Mouse (Mus musculus) lung, adult 18-20 months (tissue): ENCODE measurements around the gene Gan.
A peak's percentile ranks its signal among the peaks of the same experiment; 100 is the strongest.

Source experiments
- DNase-seq, 2 experiments: peaks; one replicate each; pipeline ENCODE4 v3.0.0; 2022; ENCODE audit warnings: mixed read lengths in 2 of 2

Gene Gan

DNA sequence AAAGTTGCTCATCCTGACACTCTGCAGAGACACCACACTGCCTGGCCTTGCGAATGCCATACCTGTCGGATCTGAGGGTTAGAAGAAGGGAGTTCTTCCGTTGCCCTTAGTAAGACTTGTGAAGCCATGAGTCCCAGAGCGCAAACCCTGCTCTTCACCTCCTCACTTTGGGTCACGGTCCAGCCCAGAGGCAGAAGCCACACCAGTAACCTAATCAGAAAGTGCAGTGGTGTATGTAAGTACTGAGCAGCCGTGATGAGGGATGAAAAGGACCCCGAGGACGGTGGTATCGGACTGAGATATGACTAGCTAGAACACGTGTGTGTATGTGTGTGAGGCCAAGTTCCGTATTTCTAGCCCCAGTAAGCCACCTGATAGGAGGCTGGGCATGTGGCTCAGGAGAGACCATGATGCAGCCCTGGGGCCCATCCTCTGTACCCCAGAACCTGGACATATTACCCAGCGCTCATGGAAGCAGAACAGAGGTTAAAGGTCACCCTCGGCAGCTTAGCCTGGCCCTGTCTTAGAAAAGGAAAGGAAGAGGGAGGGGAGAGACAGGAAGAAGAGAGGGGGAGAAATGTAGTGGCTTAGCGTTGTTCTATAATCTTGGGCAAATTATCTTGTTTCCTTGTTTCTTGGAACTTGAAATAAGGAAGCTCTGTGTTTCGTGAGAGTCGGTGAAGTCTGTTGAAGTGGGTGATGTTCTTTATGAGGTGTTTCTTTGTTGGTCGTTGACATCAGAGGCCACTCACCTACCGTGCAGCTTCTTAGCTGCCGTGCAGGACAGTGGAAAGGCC, 43.5 kb downstream of the Gan start:
- no peak for DNase-seq

DNA sequence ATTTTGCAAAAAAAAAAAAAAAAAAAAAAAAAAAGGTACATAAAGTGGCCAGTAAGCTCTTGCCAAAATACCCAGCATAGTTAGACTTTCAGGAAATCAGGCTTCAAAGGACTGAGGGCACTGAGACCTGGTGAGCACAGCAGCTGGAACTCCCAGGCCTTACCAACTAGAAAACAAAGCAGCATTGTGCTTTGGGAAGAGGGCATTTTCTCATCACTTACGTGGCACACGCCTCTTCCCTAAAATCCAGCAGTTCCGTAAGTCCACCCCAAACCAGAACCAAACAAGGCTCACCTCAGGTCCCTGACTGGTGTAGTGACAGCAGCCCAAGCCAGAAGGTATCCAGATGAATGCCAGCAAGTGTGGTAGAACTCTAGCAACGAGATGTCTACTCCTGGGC, 45.1 kb downstream of the Gan start:
- no peak for DNase-seq

- no peak for DNase-seq
Measured at GRCm38 (mm10) chr8:117205884-117206283, 47.9 kb downstream of the Gan start.

GRCm38 (mm10) chr8:117206636-117207035, 48.7 kb downstream of the Gan start:
- DNase-seq: peak; percentile 31 to 48

GRCm38 (mm10) chr8:117209150-117209549, 51.2 kb downstream of the Gan start:
- DNase-seq: no peak

- no peak for DNase-seq
Measured at GRCm38 (mm10) chr8:117212100-117212499, 54.2 kb downstream of the Gan start.

DNA sequence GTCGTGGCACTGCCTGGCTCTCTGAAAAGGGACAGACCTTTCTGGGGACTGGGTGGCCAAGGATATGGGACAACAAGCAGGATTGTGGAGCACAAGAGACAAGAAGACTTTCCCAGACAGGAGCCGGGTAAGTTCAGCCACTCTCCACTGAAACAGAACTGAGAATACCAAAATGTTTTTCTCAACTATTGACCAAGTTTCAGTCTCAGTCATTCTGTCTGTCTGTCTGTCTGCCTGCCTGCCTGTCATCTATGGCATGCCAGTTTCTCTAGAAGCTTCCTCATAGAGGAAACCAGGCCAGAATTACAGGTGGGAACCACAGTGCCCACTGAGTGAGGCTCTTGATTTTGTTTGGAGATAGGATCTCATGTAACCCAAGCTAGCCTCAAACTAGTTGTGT, 59.8 kb downstream of the Gan start:
- DNase-seq: no peak

DNA sequence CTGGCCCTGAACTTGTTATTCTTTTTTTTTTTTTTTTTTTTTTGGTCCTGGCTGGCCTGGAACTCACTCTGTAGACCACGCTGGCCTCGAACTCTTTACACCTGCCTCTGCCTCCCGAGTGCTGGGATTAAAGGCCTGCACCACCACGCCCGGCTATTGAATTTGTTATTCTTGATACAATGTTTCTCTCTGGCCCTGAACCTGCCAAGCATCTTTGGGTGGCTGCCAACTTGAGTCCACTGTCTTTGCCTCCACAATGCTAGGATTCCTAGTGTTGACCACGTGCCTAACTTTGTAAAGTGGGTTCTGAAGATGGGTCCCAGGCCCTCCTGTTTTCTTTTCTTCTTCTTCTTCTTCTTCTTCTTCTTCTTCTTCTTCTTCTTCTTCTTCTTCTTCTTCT, 64.5 kb downstream of the Gan start:
- no peak for DNase-seq

- peak; percentile 86 to 90 for DNase-seq
Measured at GRCm38 (mm10) chr8:117224630-117225029, 66.7 kb downstream of the Gan start.

- DNase-seq: no peak
Measured at GRCm38 (mm10) chr8:117226306-117226705, 68.4 kb downstream of the Gan start.

DNA sequence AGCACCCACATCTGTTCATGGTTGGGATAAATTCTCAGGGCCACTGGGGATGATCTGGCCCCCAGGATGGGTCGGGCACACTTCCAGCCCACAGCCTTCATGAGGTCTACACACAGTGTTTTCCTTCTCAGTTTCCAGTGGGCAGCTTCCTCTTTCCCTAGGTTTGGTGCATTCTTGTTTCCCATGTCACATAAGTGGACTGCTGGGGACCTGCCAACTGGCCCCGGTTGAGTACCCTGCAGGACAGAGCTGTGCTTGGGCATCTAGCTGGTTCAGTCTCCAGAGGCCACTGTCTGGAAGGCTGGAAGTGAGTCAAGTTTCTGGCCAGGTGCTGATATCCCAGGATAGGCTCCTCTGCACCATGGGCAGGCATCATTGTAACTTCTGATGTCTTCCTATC, 69.4 kb downstream of the Gan start:
- DNase-seq: peak; percentile 26 to 53

DNA sequence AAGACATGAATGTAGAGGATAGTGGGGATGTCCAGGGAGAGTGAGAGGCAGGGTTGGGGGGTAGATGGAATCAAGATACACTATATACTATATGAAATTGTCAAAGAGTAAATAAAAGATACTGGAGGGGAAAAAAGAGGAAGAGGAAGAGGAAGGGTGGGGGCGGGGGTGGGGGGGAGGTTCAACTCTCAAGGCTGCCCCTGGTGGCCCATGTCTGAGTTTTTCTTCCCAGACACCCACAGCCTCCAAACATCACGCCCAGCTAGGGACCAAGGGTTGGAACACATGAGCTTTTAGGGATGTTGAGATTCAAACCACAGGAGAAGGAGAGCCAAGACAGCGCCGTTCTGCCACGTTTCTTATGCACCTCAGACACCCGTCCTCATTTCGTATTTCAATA, 75.3 kb downstream of the Gan start:
- no peak for DNase-seq

DNA sequence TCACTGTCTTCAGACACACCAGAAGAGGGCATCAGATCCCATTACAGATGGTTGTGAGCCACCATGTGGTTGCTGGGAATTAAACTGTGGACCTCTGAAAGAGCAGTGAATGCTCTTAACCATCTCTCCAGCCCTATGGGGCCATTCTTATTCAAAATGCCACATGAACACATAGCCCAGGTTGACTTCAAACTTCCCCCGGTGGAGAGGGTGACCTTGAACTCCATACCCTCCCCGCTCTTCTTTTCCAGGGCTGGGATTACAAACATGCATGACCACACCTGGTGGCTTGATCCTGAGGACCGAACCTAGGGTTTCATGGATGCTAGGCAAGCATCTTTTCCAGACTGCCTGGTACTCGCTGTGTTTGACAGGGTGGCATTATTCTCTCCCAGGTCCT, 78.6 kb downstream of the Gan start:
- no peak for DNase-seq

DNA sequence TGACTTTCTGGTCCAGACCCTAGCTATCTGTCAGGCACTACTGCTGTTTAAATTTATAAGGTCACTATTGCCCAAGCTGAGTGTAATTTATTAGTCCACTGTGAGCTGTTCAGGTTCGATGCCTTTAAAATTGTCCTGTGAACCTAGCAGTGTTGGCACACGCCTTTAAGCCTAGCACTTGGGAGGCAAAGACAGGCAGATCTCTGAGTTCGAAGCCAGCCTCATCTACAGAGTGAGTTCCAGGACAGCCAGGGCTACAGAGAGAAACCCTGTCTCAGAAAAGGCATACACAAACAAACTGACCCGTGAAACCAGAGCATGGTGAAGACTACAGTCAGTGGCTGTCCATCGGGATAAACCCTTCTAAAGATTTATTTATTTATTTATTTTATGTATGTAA, 82.4 kb downstream of the Gan start:
- no peak for DNase-seq

GRCm38 (mm10) chr8:117240841-117241494, 83.0 kb downstream of the Gan start:
- DNase-seq: no peak

- no peak for DNase-seq
Measured at GRCm38 (mm10) chr8:117241848-117242247, 83.9 kb downstream of the Gan start.

GRCm38 (mm10) chr8:117242286-117242685, 84.4 kb downstream of the Gan start:
- no peak for DNase-seq

- peak in 1 of 2 experiments; percentile 33 for DNase-seq
Measured at GRCm38 (mm10) chr8:117244601-117245000, 86.7 kb downstream of the Gan start.

DNA sequence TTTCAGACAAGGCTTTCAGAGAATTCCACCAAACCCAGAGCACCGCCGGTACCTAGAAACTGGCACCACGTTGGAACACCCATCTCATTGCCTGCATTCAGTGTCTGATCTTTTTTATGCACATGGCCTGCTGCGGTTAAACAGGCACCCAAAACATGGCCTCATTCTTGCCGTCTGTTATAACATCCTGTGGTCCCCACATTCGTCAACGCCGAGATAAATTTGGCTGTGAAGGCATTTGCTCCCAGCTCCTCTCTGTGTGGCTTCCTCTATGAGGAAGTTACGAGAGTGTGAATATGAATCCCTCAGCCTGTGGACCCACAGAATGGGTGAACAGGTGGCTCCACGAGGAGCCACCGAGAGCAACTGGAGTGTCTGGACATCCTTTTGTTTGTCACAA, 90.4 kb downstream of the Gan start:
- no peak for DNase-seq

DNA sequence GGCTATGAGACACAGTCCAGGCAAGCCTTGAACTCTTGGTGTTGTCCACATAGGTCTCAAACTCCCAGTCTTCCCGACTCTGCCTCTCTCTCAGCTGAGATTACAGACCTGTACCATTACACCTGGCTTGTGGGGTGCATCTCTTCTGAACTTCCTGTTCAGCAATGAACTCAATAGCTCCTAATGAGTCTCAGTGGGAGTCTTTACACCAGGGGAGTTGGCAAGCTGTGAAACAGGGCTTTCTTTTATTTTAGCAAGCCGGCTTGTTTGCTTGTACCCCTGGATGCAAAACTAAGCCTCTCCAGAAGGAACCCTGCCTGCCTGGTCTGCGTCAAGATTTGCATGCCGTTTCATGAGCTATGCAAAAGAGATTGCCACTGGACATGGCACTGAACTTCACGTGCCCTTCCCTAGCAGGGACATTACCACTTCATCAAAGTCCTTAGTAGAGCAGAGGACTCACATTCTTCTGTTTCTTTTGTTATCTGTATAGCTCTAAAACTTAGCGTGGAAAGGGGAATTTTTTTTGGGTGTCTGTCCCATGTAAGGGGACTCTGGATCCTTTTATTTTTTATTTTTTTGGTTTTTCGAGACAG, 93.2 kb downstream of the Gan start:
- no peak for DNase-seq

DNA sequence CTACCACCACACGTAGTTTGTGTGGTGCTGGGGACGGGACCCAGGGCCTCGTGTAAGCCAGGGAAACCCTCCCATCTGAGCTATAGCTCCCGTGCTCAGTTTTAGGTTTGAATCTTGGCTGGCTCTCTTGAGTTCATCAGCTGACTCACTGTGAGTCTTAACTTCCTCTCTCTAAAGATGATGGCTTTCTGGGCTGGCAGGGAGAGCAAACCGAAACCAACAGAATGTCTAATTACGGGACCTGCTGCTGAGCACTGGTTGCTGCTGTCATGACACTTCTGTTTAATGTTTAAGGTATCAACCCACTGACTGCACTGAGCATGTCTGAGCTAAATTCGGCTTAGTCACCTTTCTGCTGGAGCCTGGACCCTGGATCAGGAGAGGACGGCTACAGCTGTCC, 94.7 kb downstream of the Gan start:
- no peak for DNase-seq

GRCm38 (mm10) chr8:117253390-117254269, 95.7 kb downstream of the Gan start:
- DNase-seq: no peak

DNA sequence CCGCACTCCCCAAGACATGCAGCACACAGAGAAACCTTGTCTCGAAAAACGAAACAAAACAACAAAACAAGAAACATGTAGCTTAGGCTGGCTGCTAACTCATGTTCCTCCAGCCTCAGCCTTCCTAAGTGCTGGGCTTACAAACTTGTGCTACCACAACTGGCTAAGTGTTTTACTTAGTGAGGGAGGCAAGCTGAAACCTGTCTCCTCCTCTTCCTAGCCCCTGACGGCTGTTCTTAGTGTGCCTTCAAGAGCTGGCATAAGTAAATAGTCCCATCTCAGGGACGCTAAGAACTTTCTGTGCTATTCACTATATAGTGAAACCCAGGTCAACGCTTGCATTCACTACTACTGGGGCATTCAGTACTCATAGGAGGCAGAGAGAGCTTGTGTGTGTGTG, 96.6 kb downstream of the Gan start:
- peak in 1 of 2 experiments; percentile 23 for DNase-seq
